Comparison of ENCODE assay signal across 8 mouse cellular contexts in genomic region chr7:27164112-27164947, GRCm38 (mm10). TPM values are rescaled to one million over a fixed set of nuclear protein-coding genes. Genes with fewer than 3 reads are reported as not detected.
DNase-seq lines count a peak whose midpoint lies in the region; ATAC-seq and TF ChIP-seq lines count a peak whose summit lies in the region.

No protein-coding gene starts in this region.

- peak overlapping the region; percentile 93 for H3K27ac ChIP-seq in liver, adult 2 months (replicated peaks; ENCODE audit: insufficient read depth, low read depth, low read length)
- H3K27ac ChIP-seq in hindbrain, embryonic 13.5 days, result no peak overlapping the region
- H3K27ac ChIP-seq in liver, postnatal 0 days (ENCODE audit: low read depth), result 0 out of 2 replicates have a peak overlapping the region, but pooled peaks have one; percentile 97

- no peak for TF ChIP-seq CTCF in liver, adult 2 months (IDR thresholded peaks at IDR 0.05; ENCODE audit: low read depth, low read length)
- no peak for TF ChIP-seq CTCF in liver, postnatal 0 days (IDR thresholded peaks at IDR 0.05; ENCODE audit: low read depth)

- H3K9me3 ChIP-seq in hindbrain, embryonic 13.5 days, result no peaks in the 10 kb centered on the region
- H3K9me3 ChIP-seq in liver, postnatal 0 days (ENCODE audit: low read length), result no peaks in the 10 kb centered on the region

- peak overlapping the region; percentile 89 for H3K4me2 ChIP-seq in hindbrain, embryonic 13.5 days
- peak overlapping the region; percentile 61 for H3K4me2 ChIP-seq in liver, postnatal 0 days (ENCODE audit: low read depth, low read length)

- 0 out of 2 replicates have a peak, but pooled peaks have one; percentile 24 for TF ChIP-seq POLR2A in liver, adult 2 months (IDR thresholded peaks at IDR 0.05; ENCODE audit: extremely low read depth, insufficient read depth, low read length)

- H3K4me1 ChIP-seq in liver, adult 2 months (ENCODE audit: control insufficient read depth, insufficient read depth, low read length), result peaks cover 34% of the 10 kb centered on the region
- H3K4me1 ChIP-seq in hindbrain, embryonic 13.5 days (replicated peaks), result peaks cover 74% of the 10 kb centered on the region
- H3K4me1 ChIP-seq in liver, postnatal 0 days (ENCODE audit: insufficient read depth), result peaks cover 58% of the 10 kb centered on the region

- H3K4me3 ChIP-seq in liver, adult 2 months (ENCODE audit: insufficient read depth, low read depth, low read length), result peak overlapping the region; percentile 72
- peak overlapping the region; percentile 74 for H3K4me3 ChIP-seq in hindbrain, embryonic 13.5 days
- peak overlapping the region; percentile 68 for H3K4me3 ChIP-seq in liver, postnatal 0 days (ENCODE audit: low read depth, low read length)

- no peaks in the 10 kb centered on the region for H3K27me3 ChIP-seq in liver, adult 2 months (ENCODE audit: control insufficient read depth, insufficient read depth, low read length)
- no peaks in the 10 kb centered on the region for H3K27me3 ChIP-seq in hindbrain, embryonic 13.5 days
- H3K27me3 ChIP-seq in liver, postnatal 0 days (ENCODE audit: insufficient read depth, low read length), result no peaks in the 10 kb centered on the region

- 0 out of 2 replicates have a peak, but pooled peaks cover 2% of the 10 kb centered on the region for H3K36me3 ChIP-seq in liver, adult 2 months (ENCODE audit: control insufficient read depth, insufficient read depth, low read length)
- peaks cover 49% of the 10 kb centered on the region for H3K36me3 ChIP-seq in hindbrain, embryonic 13.5 days
- peaks cover 26% of the 10 kb centered on the region for H3K36me3 ChIP-seq in liver, postnatal 0 days (replicated peaks; ENCODE audit: insufficient read depth, low read length)

- peak; percentile 68 for DNase-seq in liver, adult 2 months (ENCODE audit: extremely low read depth, low read depth, low spot score)
- no peak for DNase-seq in liver
- DNase-seq in cerebellum, adult 9-11 months, result peak; percentile 80
- no peak for DNase-seq in liver, postnatal 0 days
- no peak for DNase-seq in spleen, adult 12 weeks (ENCODE audit: low spot score)
- no peak for DNase-seq in natural killer cell, adult 2 months (ENCODE audit: low spot score in 2 of 2)
- DNase-seq in gastrocnemius, postnatal 10 days, result no peak

- peaks cover 4% of the 10 kb centered on the region; the same call in 1 of the 2 replicates for H3K79me2 ChIP-seq in liver, adult 2 months (ENCODE audit: control insufficient read depth, insufficient read depth, low read length)

- no peak for ATAC-seq in hindbrain, embryonic 13.5 days (ENCODE audit: low FRiP score)
- ATAC-seq in liver, postnatal 0 days, result no peak

- WGBS in liver, adult 2 months, result 53% methylated on average over 33 of the region's 33 CpGs
- WGBS in hindbrain, embryonic 13.5 days, result 81% methylated on average over 33 of the region's 33 CpGs
- WGBS in liver, postnatal 0 days (ENCODE audit: insufficient replicate concordance), result 84% methylated on average over 33 of the region's 33 CpGs

- TF ChIP-seq EP300 in liver, postnatal 0 days (IDR thresholded peaks at IDR 0.05; ENCODE audit: low read depth), result no peak

- peak overlapping the region; percentile 88 for H3K9ac ChIP-seq in liver, adult 2 months (ENCODE audit: low read depth, low read length)
- peak overlapping the region; percentile 90 for H3K9ac ChIP-seq in hindbrain, embryonic 13.5 days
- peak overlapping the region; percentile 82 for H3K9ac ChIP-seq in liver, postnatal 0 days (replicated peaks)

RNA-seq across cellular contexts. Expression of gene Egln2, which starts 2.3 kb away (rescaled TPM):
- total RNA-seq in liver, adult 2 months (2014; rRNA removed), result 35.4 and 46.6 TPM in 2 replicates
- 98.2 and 99.3 TPM in 2 replicates for polyA plus RNA-seq in liver, adult 2 months (2012; rRNA removed)
- 89.9 and 92.1 TPM in 2 replicates for polyA plus RNA-seq in hindbrain, embryonic 13.5 days (2015; fragmentation: Nextera tagmentation; extraction: Ambion mirVana)
- 32.9 and 33.5 TPM in 2 replicates for polyA plus RNA-seq in liver, postnatal 0 days (2015; fragmentation: Nextera tagmentation; extraction: Ambion mirVana)
- total RNA-seq in gastrocnemius, postnatal 10 days (2021), result 10 to 100 TPM; 83.9 to 91.4 TPM

RNA-seq across cellular contexts. Expression of gene Cyp2t4, which starts 10.8 kb away (rescaled TPM):
- not detected in 2 replicates for total RNA-seq in liver, adult 2 months (2014; rRNA removed)
- not detected in 2 replicates for polyA plus RNA-seq in liver, adult 2 months (2012; rRNA removed)
- 0.17 and 0.19 TPM in 2 replicates for polyA plus RNA-seq in hindbrain, embryonic 13.5 days (2015; fragmentation: Nextera tagmentation; extraction: Ambion mirVana)
- not detected in 2 replicates for polyA plus RNA-seq in liver, postnatal 0 days (2015; fragmentation: Nextera tagmentation; extraction: Ambion mirVana)
- total RNA-seq in gastrocnemius, postnatal 10 days (2021), result not detected

RNA-seq across cellular contexts. Expression of gene Rab4b, which starts 14.4 kb away (rescaled TPM):
- total RNA-seq in liver, adult 2 months (2014; rRNA removed), result 8.7 and 10.1 TPM in 2 replicates
- polyA plus RNA-seq in liver, adult 2 months (2012; rRNA removed), result 27.5 and 28.3 TPM in 2 replicates
- 119 and 123 TPM in 2 replicates for polyA plus RNA-seq in hindbrain, embryonic 13.5 days (2015; fragmentation: Nextera tagmentation; extraction: Ambion mirVana)
- polyA plus RNA-seq in liver, postnatal 0 days (2015; fragmentation: Nextera tagmentation; extraction: Ambion mirVana), result 31.5 and 32.7 TPM in 2 replicates
- total RNA-seq in gastrocnemius, postnatal 10 days (2021), result 10 to 100 TPM; 22.7 to 25.2 TPM

RNA-seq across cellular contexts. Expression of gene Gm21983, which starts 16.6 kb away (rescaled TPM):
- 0.09 and 0.20 TPM in 2 replicates for total RNA-seq in liver, adult 2 months (2014; rRNA removed)
- 0.39 TPM in 1 of 2 replicates, not detected in the other for polyA plus RNA-seq in liver, adult 2 months (2012; rRNA removed)
- polyA plus RNA-seq in hindbrain, embryonic 13.5 days (2015; fragmentation: Nextera tagmentation; extraction: Ambion mirVana), result 1.2 TPM in 1 of 2 replicates, not detected in the other
- polyA plus RNA-seq in liver, postnatal 0 days (2015; fragmentation: Nextera tagmentation; extraction: Ambion mirVana), result not detected in 2 replicates
- not detected for total RNA-seq in gastrocnemius, postnatal 10 days (2021)

RNA-seq across cellular contexts. Expression of gene Mia, which starts 16.6 kb away (rescaled TPM):
- not detected in 2 replicates for total RNA-seq in liver, adult 2 months (2014; rRNA removed)
- 0.67 and 1.1 TPM in 2 replicates for polyA plus RNA-seq in liver, adult 2 months (2012; rRNA removed)
- polyA plus RNA-seq in hindbrain, embryonic 13.5 days (2015; fragmentation: Nextera tagmentation; extraction: Ambion mirVana), result 10.8 and 11.3 TPM in 2 replicates
- polyA plus RNA-seq in liver, postnatal 0 days (2015; fragmentation: Nextera tagmentation; extraction: Ambion mirVana), result 0.88 and 0.99 TPM in 2 replicates
- total RNA-seq in gastrocnemius, postnatal 10 days (2021), result not detected

Comparison
In these comparisons a context has a peak if more than half of its experiments do, and no peak if none do; other contexts are left out.
1. DNase-seq: peak in liver, adult 2 months (single experiment) and cerebellum, adult 9-11 months (single experiment); none in liver (single experiment), liver, postnatal 0 days (single experiment), spleen, adult 12 weeks (single experiment), natural killer cell, adult 2 months (0 of 2) and gastrocnemius, postnatal 10 days (single experiment).
2. Peak in every context shown above with its lines, with median percentiles within 50 percentile points of each other: H3K4me3 ChIP-seq and H3K9ac ChIP-seq.